Mouse (Mus musculus) hindbrain, embryonic 13.5 days (tissue): ENCODE data around the gene Trib2. TPM values are rescaled to one million over a fixed set of nuclear protein-coding genes. Genes with fewer than 3 reads are reported as not detected.
A peak's percentile ranks its signal among the peaks of the same experiment; 100 is the strongest.

Experiments used
- ATAC-seq: fragments of 200-750 bp; cut with Nextera tagmentation; 2 replicates; pipeline ENCODE4 v1.8.0; 2017; ENCODE audit warnings: moderate TSS enrichment; ENCODE audit not compliant: low FRiP score
- H3K27ac ChIP-seq: fragments of 300-500 bp; sonication (generic); 2 replicates; pipeline ENCODE4 v1.5.1; 2015; ENCODE audit warnings: inconsistent platforms, mild to moderate bottlenecking, moderate library complexity
- H3K27me3 ChIP-seq: fragments of 300-500 bp; sonication (generic); 2 replicates; pipeline ENCODE4 v1.6.1; 2015; ENCODE audit warnings: mild to moderate bottlenecking, inconsistent platforms
- H3K36me3 ChIP-seq: fragments of 300-500 bp; sonication (generic); 2 replicates; pipeline ENCODE4 v1.6.1; 2015; ENCODE audit warnings: mild to moderate bottlenecking, inconsistent platforms
- H3K4me1 ChIP-seq: fragments of 300-500 bp; sonication (generic); replicated peaks from 2 replicates; pipeline ENCODE4 v1.6.1; 2015; ENCODE audit warnings: inconsistent platforms
- H3K4me2 ChIP-seq: fragments of 300-500 bp; sonication (generic); 2 replicates; pipeline ENCODE4 v1.6.1; 2015; ENCODE audit warnings: inconsistent platforms, mild to moderate bottlenecking, moderate library complexity
- H3K4me3 ChIP-seq: fragments of 300-500 bp; sonication (generic); 2 replicates; pipeline ENCODE4 v1.5.1; 2015; ENCODE audit warnings: mild to moderate bottlenecking, inconsistent platforms
- H3K9ac ChIP-seq: fragments of 300-500 bp; sonication (generic); 2 replicates; pipeline ENCODE4 v1.6.1; 2015; ENCODE audit warnings: mild to moderate bottlenecking, inconsistent platforms
- H3K9me3 ChIP-seq: fragments of 300-500 bp; sonication (generic); 2 replicates; pipeline ENCODE4 v1.6.1; 2016; ENCODE audit warnings: inconsistent platforms
- WGBS: fragments of 180-500 bp; shearing (Covaris S2); methylation state at CpG from one replicate; pipeline ENCODE4 v1.1.7; 2015; 5-methylcytosine and 5-hydroxymethylcytosine counted together
- polyA plus RNA-seq: library from polyadenylated mRNA; unstranded; fragments of >200 nt; fragmentation: Nextera tagmentation; extraction: Ambion mirVana; gene quantifications from 2 replicates; pipeline ENCODE4 v1.2.1, GENCODE M21; 2015

Gene Trib2
- 128 and 135 TPM in 2 replicates for polyA plus RNA-seq

DNA sequence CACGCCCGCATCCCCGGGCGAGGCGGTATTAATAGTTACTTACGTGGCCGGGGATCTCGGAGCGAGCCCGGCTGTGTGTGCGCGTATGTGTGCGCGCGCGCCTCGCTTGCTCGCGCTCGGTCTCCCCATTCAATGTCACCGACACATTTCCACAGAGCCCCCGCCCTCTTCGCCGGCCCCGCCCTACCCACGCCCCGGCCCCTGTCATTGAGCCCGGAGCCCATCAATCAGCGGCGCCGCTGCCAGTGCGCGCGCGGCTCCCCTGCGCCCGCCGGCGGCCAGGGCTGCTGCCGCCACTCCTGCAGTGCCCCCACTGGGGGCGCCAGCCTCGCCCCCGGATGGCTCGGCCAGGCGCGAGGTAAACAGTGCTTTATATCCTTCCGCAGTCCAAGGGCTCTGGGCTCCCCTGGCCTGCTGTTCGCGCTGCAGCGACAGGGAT, at the start of gene Trib2:
TSS of gene Trib2 (minus strand) at position 183 of the 439 bp plus-strand sequence.
- under 1% methylated on average over 50 of the region's 50 CpGs for WGBS
- peak; percentile 91 for ATAC-seq
- Histone ChIP-seq H3K36me3 (no peaks in the 10 kb centered on the region), H3K27me3 (no peaks in the 10 kb centered on the region), H3K9me3 (no peaks in the 10 kb centered on the region), H3K9ac (peak within 1 kb of the TSS; percentile 98), H3K4me1 (peaks cover 17% of the 10 kb centered on the region), H3K27ac (peak within 1 kb of the TSS; percentile 99), H3K4me3 (peak within 1 kb of the TSS; percentile 88), H3K4me2 (peak within 1 kb of the TSS; percentile 86)

DNA sequence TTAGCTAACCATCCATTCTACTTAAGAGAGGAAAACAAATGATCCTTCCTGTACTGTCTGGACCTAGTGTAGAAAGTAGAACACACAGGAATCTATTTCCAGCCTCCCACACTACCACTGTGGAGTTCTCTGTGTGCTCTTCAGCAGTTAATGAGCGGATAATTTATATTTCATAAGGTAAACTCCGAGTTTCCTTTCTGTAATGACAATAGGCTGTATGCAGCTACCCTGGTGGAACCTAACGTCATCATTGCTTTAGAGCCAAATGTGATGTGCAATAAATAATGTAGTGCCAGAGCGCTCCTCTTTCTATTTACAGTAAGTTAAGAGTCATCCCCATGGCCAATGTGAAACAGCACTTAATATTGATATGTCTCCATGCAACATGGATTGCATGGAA, 41.3 kb upstream of the Trib2 start:
- no peaks in the 10 kb centered on the region for H3K9me3 ChIP-seq
- no peak for ATAC-seq
- WGBS: 93% methylated on average over 4 of the region's 4 CpGs
- H3K4me2 ChIP-seq: no peak overlapping the region
- no peaks in the 10 kb centered on the region for H3K4me1 ChIP-seq
- H3K27ac ChIP-seq: no peak overlapping the region
- H3K27me3 ChIP-seq: no peaks in the 10 kb centered on the region
- no peak overlapping the region for H3K9ac ChIP-seq
- H3K36me3 ChIP-seq: no peaks in the 10 kb centered on the region
- no peak overlapping the region for H3K4me3 ChIP-seq

DNA sequence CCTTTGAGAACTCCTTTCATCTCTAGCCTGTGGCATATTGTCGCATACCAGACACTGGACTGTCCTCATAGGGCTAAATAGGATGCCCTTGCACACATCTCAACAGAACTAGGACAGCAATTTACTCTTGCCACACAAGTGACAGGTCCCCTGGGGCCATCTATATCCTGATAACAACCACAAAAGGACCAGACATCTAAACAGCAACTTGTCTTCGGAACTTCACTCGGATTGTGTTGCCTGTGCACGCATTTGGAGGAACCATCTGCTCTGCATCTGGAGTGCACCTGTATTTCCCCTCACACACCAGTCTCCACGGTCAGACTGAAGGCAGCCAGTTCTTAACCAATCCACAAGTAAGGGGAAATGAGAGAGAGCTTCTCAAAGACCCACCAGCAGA, 39.2 kb upstream of the Trib2 start:
- Histone ChIP-seq H3K36me3 (no peaks in the 10 kb centered on the region), H3K4me1 (0 out of 2 replicates have a peak, but pooled peaks cover 3% of the 10 kb centered on the region), H3K4me3 (no peak overlapping the region), H3K9me3 (no peaks in the 10 kb centered on the region), H3K27ac (no peak overlapping the region), H3K4me2 (no peak overlapping the region), H3K9ac (no peak overlapping the region), H3K27me3 (no peaks in the 10 kb centered on the region)
- ATAC-seq: no peak
- 80% methylated on average over 5 of the region's 5 CpGs for WGBS

DNA sequence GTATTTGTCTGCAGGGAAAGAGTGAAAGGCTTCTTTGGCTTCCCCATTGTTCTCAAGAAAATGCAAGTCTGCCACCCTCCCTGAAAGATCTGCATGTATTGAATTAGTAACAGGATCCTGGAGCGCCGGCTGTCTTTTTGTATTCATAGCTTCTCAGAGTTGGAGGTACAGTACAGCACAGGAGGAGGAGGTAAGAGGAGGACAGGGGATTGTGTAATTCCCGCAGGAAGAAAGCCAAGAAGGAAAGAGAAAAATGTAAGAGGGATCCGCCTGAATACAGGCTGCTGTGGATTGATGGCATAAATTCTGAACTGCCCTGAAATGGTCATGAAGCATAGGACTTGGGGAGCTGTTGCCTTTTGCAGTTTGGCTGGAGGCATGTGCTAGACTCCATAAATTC, 36.1 kb upstream of the Trib2 start:
- Histone ChIP-seq H3K27ac (no peak overlapping the region), H3K9ac (no peak overlapping the region), H3K36me3 (no peaks in the 10 kb centered on the region), H3K4me1 (0 out of 2 replicates have a peak, but pooled peaks cover 3% of the 10 kb centered on the region), H3K27me3 (no peaks in the 10 kb centered on the region), H3K4me3 (no peak overlapping the region), H3K4me2 (no peak overlapping the region), H3K9me3 (no peaks in the 10 kb centered on the region)
- 34% methylated on average over 4 of the region's 4 CpGs for WGBS
- ATAC-seq: no peak

DNA sequence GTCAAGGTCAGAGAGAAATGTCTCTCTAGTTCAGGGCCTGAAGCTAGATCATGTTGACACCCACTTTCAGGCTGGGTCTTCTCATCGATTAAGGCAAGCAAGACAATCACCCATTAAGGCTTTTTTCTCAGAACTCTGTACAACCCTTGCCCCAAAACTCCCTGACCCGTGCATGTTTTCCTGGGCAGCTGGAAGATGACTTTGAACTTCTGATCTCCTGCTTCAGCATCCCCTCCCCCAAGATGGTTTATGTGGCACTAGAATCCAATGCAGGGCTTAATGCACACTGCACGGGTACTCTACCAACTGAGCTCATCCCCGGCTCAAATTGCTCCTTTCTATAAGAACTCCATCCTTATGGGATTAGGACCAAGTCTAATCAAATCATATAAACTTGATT, 35.3 kb upstream of the Trib2 start:
- no peak overlapping the region for H3K4me3 ChIP-seq
- no peak for ATAC-seq
- WGBS: 81% methylated on average over 4 of the region's 4 CpGs
- H3K36me3 ChIP-seq: no peaks in the 10 kb centered on the region
- H3K4me1 ChIP-seq: 0 out of 2 replicates have a peak, but pooled peaks cover 3% of the 10 kb centered on the region
- no peaks in the 10 kb centered on the region for H3K9me3 ChIP-seq
- H3K27me3 ChIP-seq: no peaks in the 10 kb centered on the region
- H3K9ac ChIP-seq: no peak overlapping the region
- no peak overlapping the region for H3K27ac ChIP-seq
- H3K4me2 ChIP-seq: no peak overlapping the region

DNA sequence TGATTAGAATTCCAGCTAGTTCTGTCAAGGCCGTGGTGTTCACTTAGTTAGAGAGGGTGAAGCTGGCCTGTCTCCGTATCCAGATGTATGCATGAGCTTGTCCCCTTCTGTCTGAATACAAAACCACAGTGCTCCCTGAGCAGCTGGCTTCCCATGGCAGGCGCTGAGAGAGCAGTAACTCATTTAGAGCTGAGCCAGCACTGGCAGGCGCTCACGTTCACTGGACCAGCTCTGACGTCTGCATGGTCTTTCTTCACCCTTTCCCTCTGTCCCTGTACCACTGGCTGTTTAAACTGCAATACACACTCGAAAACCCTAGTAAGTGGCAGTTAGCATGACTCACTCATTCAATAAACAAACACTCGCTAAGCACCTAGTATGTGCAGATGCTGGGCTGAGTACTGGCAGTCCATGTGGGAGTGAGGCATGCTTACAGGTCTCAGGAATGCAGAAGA, 33.7 kb upstream of the Trib2 start:
- WGBS: 66% methylated on average over 8 of the region's 8 CpGs
- H3K4me1 ChIP-seq: 0 out of 2 replicates have a peak, but pooled peaks cover 3% of the 10 kb centered on the region
- H3K27me3 ChIP-seq: no peaks in the 10 kb centered on the region
- H3K27ac ChIP-seq: no peak overlapping the region
- ATAC-seq: no peak
- no peak overlapping the region for H3K4me3 ChIP-seq
- H3K36me3 ChIP-seq: no peaks in the 10 kb centered on the region
- no peak overlapping the region for H3K4me2 ChIP-seq
- H3K9ac ChIP-seq: no peak overlapping the region
- H3K9me3 ChIP-seq: no peaks in the 10 kb centered on the region

DNA sequence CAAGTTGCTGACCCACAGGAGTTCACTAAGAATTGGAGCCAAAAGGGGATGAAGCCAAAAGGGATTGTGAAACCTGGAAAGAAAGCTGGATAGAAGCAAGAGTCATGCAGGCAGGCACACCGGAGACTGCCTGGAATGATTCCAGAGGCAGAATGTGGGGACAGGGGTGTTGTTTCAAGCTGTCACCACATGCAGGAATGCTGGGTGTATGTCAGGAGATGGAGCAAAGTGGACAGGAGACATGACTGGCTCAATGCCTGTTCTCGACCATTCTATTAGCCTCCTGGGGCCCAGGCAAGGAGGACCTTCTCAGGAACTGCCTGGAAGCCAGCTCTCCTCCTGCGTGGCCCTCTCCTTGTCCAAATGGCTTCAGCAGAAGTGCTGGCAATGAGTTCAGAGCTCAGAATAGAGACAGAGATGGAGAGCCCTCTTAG, 33.2 kb upstream of the Trib2 start:
- WGBS: 75% methylated on average over 3 of the region's 3 CpGs
- H3K9me3 ChIP-seq: no peaks in the 10 kb centered on the region
- no peaks in the 10 kb centered on the region for H3K27me3 ChIP-seq
- no peak overlapping the region for H3K9ac ChIP-seq
- no peak overlapping the region for H3K4me2 ChIP-seq
- 0 out of 2 replicates have a peak, but pooled peaks cover 3% of the 10 kb centered on the region for H3K4me1 ChIP-seq
- no peaks in the 10 kb centered on the region for H3K36me3 ChIP-seq
- ATAC-seq: no peak
- no peak overlapping the region for H3K27ac ChIP-seq
- H3K4me3 ChIP-seq: no peak overlapping the region

DNA sequence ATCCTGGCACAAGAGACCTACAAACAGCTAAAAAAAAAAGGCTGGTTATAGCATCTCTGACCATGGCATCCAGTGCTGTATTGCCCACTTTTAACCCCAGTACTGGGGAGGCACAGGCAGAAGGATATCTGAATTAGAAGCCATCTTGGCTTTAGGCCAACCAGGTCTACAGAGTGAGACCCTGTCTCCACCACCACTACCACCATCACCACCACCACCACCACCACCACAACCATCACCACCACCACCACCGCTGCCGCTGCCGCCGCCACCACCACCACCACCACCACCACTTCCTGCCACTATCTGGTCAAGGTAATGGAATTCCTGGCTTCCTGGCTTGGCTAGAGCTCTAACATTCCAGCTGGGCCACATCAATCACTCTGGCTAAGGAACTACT, 31.7 kb upstream of the Trib2 start:
- no peak overlapping the region for H3K4me2 ChIP-seq
- H3K9me3 ChIP-seq: no peaks in the 10 kb centered on the region
- 0 out of 2 replicates have a peak, but pooled peaks cover 3% of the 10 kb centered on the region for H3K4me1 ChIP-seq
- no peak overlapping the region for H3K9ac ChIP-seq
- no peak overlapping the region for H3K27ac ChIP-seq
- no peak for ATAC-seq
- H3K36me3 ChIP-seq: no peaks in the 10 kb centered on the region
- WGBS: 97% methylated on average over 4 of the region's 4 CpGs
- H3K27me3 ChIP-seq: no peaks in the 10 kb centered on the region
- H3K4me3 ChIP-seq: no peak overlapping the region

DNA sequence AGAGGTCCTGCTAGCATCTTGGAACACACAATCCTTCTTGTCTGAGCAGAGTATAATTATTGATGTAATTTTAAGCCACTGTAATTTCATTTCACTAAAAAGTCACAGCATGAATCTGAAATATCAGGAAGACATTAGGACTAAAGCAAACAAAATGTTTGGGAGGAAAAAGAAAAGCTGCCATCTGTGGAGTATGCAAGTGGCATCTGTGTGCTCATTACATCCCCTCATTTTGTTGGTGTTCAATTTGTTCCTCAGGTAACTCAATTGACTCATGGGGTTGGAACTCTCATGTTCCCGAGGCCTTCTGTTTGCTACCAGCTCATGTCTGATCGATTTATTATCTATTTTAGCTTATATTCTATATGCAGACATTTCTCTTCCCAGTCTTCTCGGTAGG, 28.0 kb upstream of the Trib2 start:
- Histone ChIP-seq H3K36me3 (no peaks in the 10 kb centered on the region), H3K4me1 (no peaks in the 10 kb centered on the region), H3K4me3 (no peak overlapping the region), H3K4me2 (no peak overlapping the region), H3K9ac (no peak overlapping the region), H3K27me3 (no peaks in the 10 kb centered on the region), H3K27ac (no peak overlapping the region), H3K9me3 (no peaks in the 10 kb centered on the region)
- 81% methylated on average over 3 of the region's 3 CpGs for WGBS
- no peak for ATAC-seq

DNA sequence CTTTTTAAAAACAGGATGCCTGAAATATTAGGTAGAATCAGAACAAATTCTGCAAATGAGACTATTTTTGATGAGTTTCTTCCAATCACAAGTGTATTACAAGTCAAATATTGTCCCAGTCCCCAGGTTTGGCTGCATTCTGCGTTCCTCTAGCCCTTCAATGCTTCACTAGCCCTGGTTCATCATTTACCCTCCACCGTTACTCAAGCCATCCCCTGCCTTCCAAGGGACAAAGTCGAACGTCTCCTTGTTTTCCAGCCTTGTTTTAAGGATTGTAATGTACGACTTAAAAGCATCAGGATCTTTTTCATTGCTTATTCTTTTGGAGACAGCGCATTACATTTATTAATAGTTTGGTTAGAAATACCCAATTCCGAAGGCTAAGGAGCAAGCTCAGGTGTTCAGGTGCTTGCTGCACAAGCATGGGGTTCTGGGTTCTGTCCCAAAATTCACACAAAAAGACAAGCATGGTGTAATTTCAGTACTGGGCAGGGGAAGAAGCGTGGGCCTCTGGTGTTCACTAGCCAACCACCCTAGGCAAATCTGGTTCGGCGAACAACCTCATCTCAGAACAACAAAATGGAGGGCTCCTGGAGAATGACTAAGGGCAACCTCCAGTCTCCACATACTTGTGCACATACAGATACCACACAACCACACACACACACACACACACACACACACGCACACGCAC, 24.3 kb upstream of the Trib2 start:
- Histone ChIP-seq H3K27me3 (no peaks in the 10 kb centered on the region), H3K9ac (no peak overlapping the region), H3K36me3 (no peaks in the 10 kb centered on the region), H3K4me1 (no peaks in the 10 kb centered on the region), H3K27ac (no peak overlapping the region), H3K4me3 (no peak overlapping the region), H3K4me2 (no peak overlapping the region), H3K9me3 (no peaks in the 10 kb centered on the region)
- ATAC-seq: no peak
- WGBS: 94% methylated on average over 12 of the region's 12 CpGs

DNA sequence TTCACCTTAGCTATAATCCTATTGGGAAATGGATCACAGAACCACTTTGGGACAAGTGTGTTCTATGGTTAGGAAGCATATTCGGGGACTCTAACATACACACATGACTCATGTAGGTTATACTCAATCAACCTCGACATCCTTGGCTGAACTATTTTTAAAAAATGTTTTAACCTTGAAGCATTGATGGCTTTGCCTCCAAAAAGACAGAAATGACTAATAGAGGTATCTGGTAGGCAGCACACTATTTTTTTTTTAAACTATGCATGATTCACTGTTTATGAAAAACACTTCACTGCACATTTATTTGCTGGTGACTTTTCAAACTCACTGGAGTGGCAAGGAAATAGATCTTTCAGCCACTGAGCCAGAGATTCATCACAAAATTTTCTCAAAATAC, 21.5 kb upstream of the Trib2 start:
- H3K4me1 ChIP-seq: no peaks in the 10 kb centered on the region
- no peak for ATAC-seq
- 93% methylated on average over 2 of the region's 2 CpGs for WGBS

DNA sequence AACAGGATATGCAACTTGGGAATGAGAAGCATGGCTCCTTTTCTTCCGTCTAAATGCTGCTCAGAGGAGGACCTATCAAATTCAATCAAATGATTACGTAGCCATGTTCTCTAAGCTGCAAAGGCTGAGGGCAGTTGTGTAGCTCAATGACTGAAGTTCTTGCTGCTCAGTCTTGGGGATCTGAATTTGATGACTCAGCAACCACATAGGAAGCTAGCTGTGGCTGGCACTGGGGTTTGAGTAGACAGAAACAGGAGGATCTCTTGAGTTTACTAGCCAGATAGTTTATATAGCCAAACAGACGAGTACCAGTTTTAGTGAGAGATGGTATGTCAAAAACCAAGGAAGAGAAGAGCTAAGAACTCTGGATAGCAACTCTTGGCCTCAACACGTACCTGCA, 20.8 kb upstream of the Trib2 start:
- no peaks in the 10 kb centered on the region for H3K27me3 ChIP-seq
- no peaks in the 10 kb centered on the region for H3K36me3 ChIP-seq
- WGBS: 91% methylated on average over 4 of the region's 4 CpGs
- no peak for ATAC-seq
- no peak overlapping the region for H3K4me2 ChIP-seq
- H3K9me3 ChIP-seq: no peaks in the 10 kb centered on the region
- H3K27ac ChIP-seq: no peak overlapping the region
- H3K4me3 ChIP-seq: no peak overlapping the region
- no peak overlapping the region for H3K9ac ChIP-seq
- no peaks in the 10 kb centered on the region for H3K4me1 ChIP-seq

More for the DNA sequence above, 21.5 kb upstream of the Trib2 start:
- Histone ChIP-seq H3K4me3 (no peak overlapping the region), H3K27me3 (no peaks in the 10 kb centered on the region), H3K9ac (no peak overlapping the region), H3K27ac (no peak overlapping the region), H3K36me3 (no peaks in the 10 kb centered on the region), H3K4me2 (no peak overlapping the region), H3K9me3 (no peaks in the 10 kb centered on the region)

DNA sequence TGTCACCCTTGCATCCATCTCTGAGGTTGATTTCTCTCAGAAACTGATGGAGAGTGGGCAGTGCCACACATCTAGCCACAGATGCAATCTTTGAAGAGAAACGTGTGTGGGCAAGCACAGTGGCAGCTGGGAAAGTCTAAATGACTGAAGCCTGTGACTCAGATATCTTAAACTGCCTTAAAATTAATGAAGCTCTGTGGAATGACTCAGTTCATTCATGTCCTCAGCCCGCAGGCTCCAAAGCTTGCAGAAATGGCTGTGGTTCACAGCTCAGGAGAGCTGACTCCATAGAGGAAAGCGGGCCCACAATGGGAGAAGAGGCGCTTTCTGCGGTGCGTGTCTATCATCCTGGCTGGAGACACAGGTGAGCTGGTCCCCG, 15.9 kb upstream of the Trib2 start:
- no peak overlapping the region for H3K4me2 ChIP-seq
- no peaks in the 10 kb centered on the region for H3K36me3 ChIP-seq
- H3K27me3 ChIP-seq: no peaks in the 10 kb centered on the region
- no peak overlapping the region for H3K4me3 ChIP-seq
- H3K27ac ChIP-seq: no peak overlapping the region
- H3K4me1 ChIP-seq: no peaks in the 10 kb centered on the region; the same call in 1 of the 2 replicates
- WGBS: 95% methylated on average over 7 of the region's 7 CpGs
- no peak overlapping the region for H3K9ac ChIP-seq
- ATAC-seq: no peak
- H3K9me3 ChIP-seq: no peaks in the 10 kb centered on the region
